In the genomic region with DNA sequence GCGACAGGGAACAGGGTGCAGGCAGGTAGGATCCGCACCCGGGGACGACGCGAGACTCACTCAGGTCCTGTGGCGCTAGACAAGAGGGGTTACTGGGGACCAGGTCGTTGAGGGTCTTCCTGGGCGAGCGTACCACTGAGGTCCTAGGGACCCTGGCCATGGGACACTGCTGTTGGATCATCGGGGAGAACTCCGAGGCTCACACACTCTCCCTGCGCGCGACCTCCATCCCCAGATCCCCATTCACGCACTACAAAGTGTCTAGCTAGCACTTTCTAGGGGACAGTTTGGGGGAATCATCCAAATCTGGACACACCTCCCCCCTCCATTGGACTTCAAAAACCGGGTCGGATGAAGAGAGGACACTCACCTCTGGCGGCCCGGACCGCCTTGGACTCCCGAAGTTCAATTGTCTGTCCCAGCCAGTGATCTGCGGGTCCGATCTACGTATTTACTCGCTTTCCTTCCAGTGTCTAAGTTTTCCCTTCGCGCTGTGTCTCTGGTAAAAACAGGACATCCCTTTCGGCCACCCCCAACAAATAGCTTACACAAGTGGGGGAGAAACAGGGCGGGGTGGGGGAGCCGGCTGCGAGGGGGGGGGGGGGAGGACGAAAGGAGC, we compare ENCODE assay signal across 8 mouse cellular contexts. TPM values are rescaled to one million over a fixed set of nuclear protein-coding genes. Genes with fewer than 3 reads are reported as not detected.
DNase-seq lines count a peak whose midpoint lies in the region; ATAC-seq and TF ChIP-seq lines count a peak whose summit lies in the region.

No protein-coding gene starts in this region.

- intact Hi-C loops in left cerebral cortex, adult 2 months (cut with DNase I), result loop anchor here (1.0 to 10.0 kb wide), 4 partner anchors 205 to 1197 kb away; no protein-coding TSS in a partner anchor
- intact Hi-C loops in left cerebral cortex, postnatal 14 days (cut with DNase I), result loop anchor here (10.0 kb wide), 2 partner anchors 505 to 1195 kb away; a partner anchor contains a TSS

- peak overlapping the region; percentile 59 for H3K4me3 ChIP-seq in left cerebral cortex, adult 2 months
- H3K4me3 ChIP-seq in forebrain, embryonic 12.5 days (replicated peaks), result peak overlapping the region; percentile 68
- peak overlapping the region; percentile 67 for H3K4me3 ChIP-seq in hindbrain, postnatal 0 days (ENCODE audit: low read length)
- H3K4me3 ChIP-seq in midbrain, embryonic 12.5 days, result peak overlapping the region; percentile 72

- under 1% methylated on average over 32 of the region's 33 CpGs for WGBS in forebrain, embryonic 12.5 days
- under 1% methylated on average over 32 of the region's 33 CpGs for WGBS in hindbrain, postnatal 0 days
- 1% methylated on average over 31 of the region's 33 CpGs for WGBS in midbrain, embryonic 12.5 days

- TF ChIP-seq POLR2A in brain, embryonic 14.5 days (IDR thresholded peaks at IDR 0.05; ENCODE audit: borderline replicate concordance, extremely low read depth, insufficient read depth, insufficient read length, poor library complexity, severe bottlenecking), result no peak

- peak overlapping the region; percentile 75 for H3K9ac ChIP-seq in forebrain, embryonic 12.5 days
- peak overlapping the region; percentile 53 for H3K9ac ChIP-seq in hindbrain, postnatal 0 days (replicated peaks; ENCODE audit: low read length)
- H3K9ac ChIP-seq in midbrain, embryonic 12.5 days (replicated peaks), result peak overlapping the region; percentile 75

- peaks cover 23% of the 10 kb centered on the region for H3K4me1 ChIP-seq in forebrain, embryonic 12.5 days
- H3K4me1 ChIP-seq in hindbrain, postnatal 0 days (ENCODE audit: insufficient read depth, low read length), result peaks cover 13% of the 10 kb centered on the region; the same call in 1 of the 2 replicates
- peaks cover 17% of the 10 kb centered on the region for H3K4me1 ChIP-seq in midbrain, embryonic 12.5 days

- peaks cover 7% of the 10 kb centered on the region for H3K27me3 ChIP-seq in forebrain, embryonic 12.5 days
- H3K27me3 ChIP-seq in hindbrain, postnatal 0 days (ENCODE audit: insufficient read depth, low read length), result peaks cover 16% of the 10 kb centered on the region; the same call in 1 of the 2 replicates
- H3K27me3 ChIP-seq in midbrain, embryonic 12.5 days, result peaks cover 35% of the 10 kb centered on the region

- DNase-seq in left cerebral cortex, adult 2 months (ENCODE audit: extremely low spot score in 1 of 2, low spot score in 2 of 2), result no peak
- no peak for DNase-seq in left cerebral cortex, postnatal 14 days (ENCODE audit: low spot score in 2 of 2)
- DNase-seq in brain, embryonic 14.5 days (ENCODE audit: low read depth), result peak; percentile 56
- no peak for DNase-seq in hindbrain, postnatal 0 days (ENCODE audit: low spot score)
- DNase-seq in adipocyte (ENCODE audit: low spot score), result no peak
- no peak for DNase-seq in c-Kit-positive CD71-positive TER-119-positive erythroid progenitor cells, embryonic 14.5 days (ENCODE audit: low spot score)

- peak overlapping the region; percentile 95 for H3K4me2 ChIP-seq in forebrain, embryonic 12.5 days
- H3K4me2 ChIP-seq in hindbrain, postnatal 0 days (ENCODE audit: low read depth, low read length), result peak overlapping the region; percentile 96
- peak overlapping the region; percentile 89 for H3K4me2 ChIP-seq in midbrain, embryonic 12.5 days (replicated peaks)

- no peaks in the 10 kb centered on the region for H3K9me3 ChIP-seq in forebrain, embryonic 12.5 days
- H3K9me3 ChIP-seq in hindbrain, postnatal 0 days (ENCODE audit: low read length), result no peaks in the 10 kb centered on the region
- H3K9me3 ChIP-seq in midbrain, embryonic 12.5 days, result no peaks in the 10 kb centered on the region

- peak; percentile 49 for ATAC-seq in forebrain, embryonic 12.5 days (ENCODE audit: low FRiP score)
- ATAC-seq in hindbrain, postnatal 0 days, result peak; percentile 50
- peak; percentile 44 for ATAC-seq in midbrain, embryonic 12.5 days (ENCODE audit: low FRiP score, low read depth)

- no peaks in the 10 kb centered on the region for H3K36me3 ChIP-seq in forebrain, embryonic 12.5 days (replicated peaks)
- no peaks in the 10 kb centered on the region for H3K36me3 ChIP-seq in hindbrain, postnatal 0 days (ENCODE audit: insufficient read depth, low read length)
- H3K36me3 ChIP-seq in midbrain, embryonic 12.5 days, result no peaks in the 10 kb centered on the region

- TF ChIP-seq CTCF in left cerebral cortex, adult 2 months (IDR thresholded peaks at IDR 0.05), result no peak
- no peak for TF ChIP-seq CTCF in brain, embryonic 14.5 days (IDR thresholded peaks at IDR 0.05; ENCODE audit: borderline replicate concordance, extremely low read depth, insufficient read depth, insufficient read length)
- no peak for TF ChIP-seq CTCF in hindbrain, postnatal 0 days (IDR thresholded peaks at IDR 0.05; ENCODE audit: low read depth)

- no peak overlapping the region for H3K27ac ChIP-seq in left cerebral cortex, adult 2 months
- peak overlapping the region; percentile 64 for H3K27ac ChIP-seq in forebrain, embryonic 12.5 days
- H3K27ac ChIP-seq in hindbrain, postnatal 0 days, result no peak overlapping the region
- 0 out of 2 replicates have a peak overlapping the region, but pooled peaks have one; percentile 15 for H3K27ac ChIP-seq in midbrain, embryonic 12.5 days (replicated peaks)

RNA-seq across cellular contexts. Expression of a gene that starts 1.1 kb away (rescaled TPM):
- total RNA-seq in left cerebral cortex, adult 2 months (2021), result 1 to 10 TPM; 5.1 to 5.3 TPM
- 1 to 10 TPM; 4.5 to 5.8 TPM for total RNA-seq in left cerebral cortex, postnatal 14 days (2021)
- polyA plus RNA-seq in brain, embryonic 14.5 days (2012; rRNA removed), result 1.5 and 2.6 TPM in 2 replicates
- polyA plus RNA-seq in forebrain, embryonic 12.5 days (2016; fragmentation: Nextera tagmentation; extraction: Ambion mirVana), result 5.0 and 5.5 TPM in 2 replicates
- 1.4 and 2.1 TPM in 2 replicates for total RNA-seq in hindbrain, postnatal 0 days (2014; rRNA removed)
- polyA plus RNA-seq in hindbrain, postnatal 0 days (2015; fragmentation: Nextera tagmentation; extraction: Ambion mirVana), result 0.60 and 0.92 TPM in 2 replicates
- 1.8 and 2.3 TPM in 2 replicates for polyA plus RNA-seq in midbrain, embryonic 12.5 days (2016; fragmentation: Nextera tagmentation; extraction: Ambion mirVana)

Comparison
In these comparisons a context has a peak if more than half of its experiments do, and no peak if none do; other contexts are left out.
1. H3K27ac ChIP-seq: peak in forebrain, embryonic 12.5 days (single experiment) and midbrain, embryonic 12.5 days (single experiment); none in left cerebral cortex, adult 2 months (single experiment) and hindbrain, postnatal 0 days (single experiment).
2. Peak in every context shown above with its lines, with median percentiles within 50 percentile points of each other: H3K4me3 ChIP-seq, ATAC-seq, H3K4me2 ChIP-seq and H3K9ac ChIP-seq.